Mouse (Mus musculus): Measurements from ENCODE around the gene Ssh1.

Gene Ssh1

GRCm38 (mm10) chr5:113992339-113992831, 1.3 kb downstream of the Ssh1 start:
- DNase-seq: peak; percentile 46 to 48

GRCm38 (mm10) chr5:113991141-113991540, 2.6 kb downstream of the Ssh1 start:
- DNase-seq: no peak

GRCm38 (mm10) chr5:113990593-113990992, 3.1 kb downstream of the Ssh1 start:
- no peak for DNase-seq

- no peak for DNase-seq
These were observed 4.2 kb downstream of the Ssh1 start for GRCm38 (mm10) chr5:113989437-113990024.

- DNase-seq: peak in 1 of 2 experiments; percentile 32
These were observed 7.3 kb downstream of the Ssh1 start for GRCm38 (mm10) chr5:113986182-113986961.

GRCm38 (mm10) chr5:113985737-113986136, 8.0 kb downstream of the Ssh1 start:
- DNase-seq: no peak

GRCm38 (mm10) chr5:113984025-113984740, 9.5 kb downstream of the Ssh1 start:
- no peak for DNase-seq

- DNase-seq: no peak
These were observed 10.2 kb downstream of the Ssh1 start for GRCm38 (mm10) chr5:113983541-113983940.

GRCm38 (mm10) chr5:113981843-113982242, 11.9 kb downstream of the Ssh1 start:
- no peak for DNase-seq

- no peak for DNase-seq
These were observed 12.5 kb downstream of the Ssh1 start for GRCm38 (mm10) chr5:113981171-113981570.

GRCm38 (mm10) chr5:113980511-113980910, 13.2 kb downstream of the Ssh1 start:
- DNase-seq: no peak

GRCm38 (mm10) chr5:113977309-113977708, 16.4 kb downstream of the Ssh1 start:
- DNase-seq: no peak

GRCm38 (mm10) chr5:113976597-113976996, 17.1 kb downstream of the Ssh1 start:
- no peak for DNase-seq

GRCm38 (mm10) chr5:113975538-113976215, 18.0 kb downstream of the Ssh1 start:
- DNase-seq: peak; percentile 41 to 44

GRCm38 (mm10) chr5:113974576-113974975, 19.1 kb downstream of the Ssh1 start:
- DNase-seq: no peak

- peak in 1 of 2 experiments; percentile 41 for DNase-seq
These were observed 19.9 kb downstream of the Ssh1 start for GRCm38 (mm10) chr5:113973790-113974189.

- no peak for DNase-seq
These were observed 20.8 kb downstream of the Ssh1 start for GRCm38 (mm10) chr5:113972589-113973515.

- DNase-seq: no peak
These were observed 22.2 kb downstream of the Ssh1 start for GRCm38 (mm10) chr5:113971434-113971960.

- DNase-seq: no peak
These were observed 25.3 kb downstream of the Ssh1 start for GRCm38 (mm10) chr5:113968371-113968770.

- DNase-seq: no peak
These were observed 27.1 kb downstream of the Ssh1 start for GRCm38 (mm10) chr5:113966452-113967150.

GRCm38 (mm10) chr5:113965659-113966185, 28.0 kb downstream of the Ssh1 start:
- DNase-seq: no peak
